Mouse (Mus musculus): ENCODE results near the gene Adam33. TPM values are rescaled to one million over a fixed set of nuclear protein-coding genes. Genes with fewer than 3 reads are reported as not detected.

The Adam33 gene
- polyA plus RNA-seq, 1 experiment from 2014 or later = 0.38 TPM

GRCm38 (mm10) chr2:131086667-131087390 lies 23.2 kb upstream of the Adam33 start, which contains the start of gene Siglec1:
Gene Siglec1, minus strand, starts transcription at chr2:131086765.
- Histone ChIP-seq H3K27me3 (no peaks in the 10 kb centered on the region), H3K9ac (replicated peaks) (no peak within 1 kb of the TSS), H3K4me2 (replicated peaks) (no peak within 1 kb of the TSS), H3K36me3 (no peaks in the 10 kb centered on the region), H3K9me3 (no peaks in the 10 kb centered on the region), H3K27ac (no peak within 1 kb of the TSS), H3K4me1 (replicated peaks) (no peaks in the 10 kb centered on the region), H3K4me3 (replicated peaks) (no peak within 1 kb of the TSS)
- 89% methylated on average over 11 of the region's 11 CpGs for whole genome bisulfite sequencing
- ATAC-seq = no peak

- Histone ChIP-seq H3K27ac (no peak overlapping the region), H3K4me3 (replicated peaks) (no peak overlapping the region), H3K9ac (replicated peaks) (no peak overlapping the region), H3K9me3 (no peaks in the 10 kb centered on the region), H3K36me3 (no peaks in the 10 kb centered on the region), H3K4me1 (replicated peaks) (no peaks in the 10 kb centered on the region), H3K27me3 (no peaks in the 10 kb centered on the region), H3K4me2 (replicated peaks) (no peak overlapping the region)
- 87% methylated on average over 4 of the region's 4 CpGs for WGBS
- ATAC-seq = no peak
Observed at GRCm38 (mm10) chr2:131084206-131084605, 20.6 kb upstream of the Adam33 start.

DNA sequence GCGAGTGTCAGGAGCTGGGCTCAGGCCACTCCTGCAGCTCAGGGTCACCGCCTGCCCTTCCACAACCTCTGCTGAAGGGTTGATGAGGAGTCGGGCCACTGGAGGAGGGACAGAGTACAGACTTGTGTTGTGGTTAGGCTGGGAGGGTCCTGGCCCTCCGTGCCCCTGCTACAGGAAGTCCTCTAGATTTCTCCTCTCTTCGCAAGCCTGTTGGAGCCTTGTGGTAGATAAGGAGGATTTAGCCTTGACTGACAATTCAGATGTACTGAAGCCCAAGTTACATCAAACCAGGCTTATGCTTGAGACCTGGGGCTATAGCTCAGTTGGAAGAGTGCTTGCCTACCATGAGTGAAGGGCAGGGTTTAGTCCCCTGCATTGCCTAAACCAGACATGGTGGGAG lies 16.9 kb upstream of the Adam33 start:
- Histone ChIP-seq H3K4me3 (replicated peaks) (no peak overlapping the region), H3K9me3 (no peaks in the 10 kb centered on the region), H3K4me2 (replicated peaks) (no peak overlapping the region), H3K9ac (replicated peaks) (no peak overlapping the region), H3K4me1 (replicated peaks) (no peaks in the 10 kb centered on the region), H3K27ac (no peak overlapping the region), H3K27me3 (no peaks in the 10 kb centered on the region), H3K36me3 (no peaks in the 10 kb centered on the region)
- WGBS = 89% methylated on average over 5 of the region's 5 CpGs
- no peak for ATAC-seq

DNA sequence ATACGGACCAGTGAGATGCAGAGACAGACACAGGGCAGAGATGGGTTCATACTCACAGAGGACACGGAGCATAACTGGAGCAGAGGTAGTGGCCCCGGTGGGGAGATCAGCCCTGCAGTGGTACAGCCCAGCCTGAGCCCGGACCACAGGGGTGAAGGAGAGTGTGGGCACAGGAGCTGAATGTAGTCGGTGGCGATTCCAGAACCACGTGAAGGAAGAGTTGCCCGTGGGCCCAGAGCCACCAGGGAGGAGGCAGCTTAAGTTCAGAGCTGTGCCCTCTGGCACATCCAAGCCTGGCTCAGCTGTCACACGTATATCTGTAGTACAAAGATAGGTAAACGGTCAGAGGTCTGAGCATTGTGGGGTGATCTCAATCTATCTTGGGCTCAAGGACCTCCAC lies 8.9 kb upstream of the Adam33 start:
- WGBS = 90% methylated on average over 10 of the region's 10 CpGs

DNA sequence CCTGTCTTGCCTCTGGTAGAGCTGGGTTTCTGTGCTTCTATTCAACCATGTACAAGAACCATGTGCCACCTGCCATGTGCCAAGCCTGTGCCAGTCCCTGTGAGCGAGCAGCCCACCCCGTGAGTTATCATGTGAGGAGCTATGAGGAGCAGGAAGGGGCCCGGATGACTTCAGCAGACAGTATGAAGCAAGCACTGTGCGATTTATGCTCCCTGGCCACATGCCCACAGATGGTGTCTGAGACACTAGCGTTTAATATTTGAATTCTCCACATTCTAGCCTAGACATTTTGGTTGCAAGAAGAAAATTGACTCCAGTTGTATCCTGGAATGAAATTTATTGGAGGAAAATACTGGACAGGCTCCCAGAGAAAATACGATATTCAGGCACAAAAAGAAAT lies 3.9 kb upstream of the Adam33 start:
- ATAC-seq = no peak
- H3K27me3 ChIP-seq = peaks cover 23% of the 10 kb centered on the region
- 86% methylated on average over 6 of the region's 6 CpGs for WGBS
- H3K36me3 ChIP-seq = no peaks in the 10 kb centered on the region
- no peak overlapping the region for H3K4me2 ChIP-seq (replicated peaks)
- H3K4me3 ChIP-seq (replicated peaks) = no peak overlapping the region
- H3K9ac ChIP-seq (replicated peaks) = no peak overlapping the region
- no peaks in the 10 kb centered on the region for H3K9me3 ChIP-seq
- H3K4me1 ChIP-seq (replicated peaks) = peaks cover 4% of the 10 kb centered on the region
- no peak overlapping the region for H3K27ac ChIP-seq

More for the DNA sequence above, 8.9 kb upstream of the Adam33 start:
- H3K27ac ChIP-seq = no peak overlapping the region
- no peaks in the 10 kb centered on the region for H3K9me3 ChIP-seq
- no peaks in the 10 kb centered on the region for H3K4me1 ChIP-seq (replicated peaks)
- no peaks in the 10 kb centered on the region for H3K27me3 ChIP-seq
- H3K4me2 ChIP-seq (replicated peaks) = no peak overlapping the region
- H3K9ac ChIP-seq (replicated peaks) = no peak overlapping the region
- no peak overlapping the region for H3K4me3 ChIP-seq (replicated peaks)
- no peak for ATAC-seq
- H3K36me3 ChIP-seq = no peaks in the 10 kb centered on the region

DNA sequence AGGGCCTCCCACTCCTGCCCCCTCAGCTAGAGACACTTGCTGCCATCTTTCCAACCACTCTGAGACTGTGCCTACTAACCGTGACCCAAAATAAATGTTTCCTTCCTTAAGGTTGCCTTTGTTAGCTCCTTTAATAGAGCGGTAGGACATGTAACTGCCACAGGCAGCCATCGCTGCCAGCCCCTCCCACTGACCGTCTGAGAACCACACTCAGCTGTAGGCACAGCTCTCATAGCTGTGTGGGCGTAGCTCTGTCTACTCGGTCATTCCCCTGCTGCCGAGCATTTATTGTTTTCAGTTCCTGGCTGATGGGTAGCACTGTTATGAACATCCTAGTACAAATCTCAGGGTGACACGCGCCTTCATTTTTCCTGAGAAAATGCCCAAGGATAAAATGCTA lies 2.7 kb upstream of the Adam33 start:
- 74% methylated on average over 9 of the region's 9 CpGs for WGBS
- peaks cover 4% of the 10 kb centered on the region for H3K4me1 ChIP-seq (replicated peaks)
- H3K36me3 ChIP-seq = no peaks in the 10 kb centered on the region
- H3K4me3 ChIP-seq (replicated peaks) = no peak overlapping the region
- H3K27me3 ChIP-seq = peaks cover 32% of the 10 kb centered on the region
- H3K27ac ChIP-seq = no peak overlapping the region
- H3K4me2 ChIP-seq (replicated peaks) = no peak overlapping the region
- no peak for ATAC-seq
- H3K9ac ChIP-seq (replicated peaks) = no peak overlapping the region
- H3K9me3 ChIP-seq = no peaks in the 10 kb centered on the region

DNA sequence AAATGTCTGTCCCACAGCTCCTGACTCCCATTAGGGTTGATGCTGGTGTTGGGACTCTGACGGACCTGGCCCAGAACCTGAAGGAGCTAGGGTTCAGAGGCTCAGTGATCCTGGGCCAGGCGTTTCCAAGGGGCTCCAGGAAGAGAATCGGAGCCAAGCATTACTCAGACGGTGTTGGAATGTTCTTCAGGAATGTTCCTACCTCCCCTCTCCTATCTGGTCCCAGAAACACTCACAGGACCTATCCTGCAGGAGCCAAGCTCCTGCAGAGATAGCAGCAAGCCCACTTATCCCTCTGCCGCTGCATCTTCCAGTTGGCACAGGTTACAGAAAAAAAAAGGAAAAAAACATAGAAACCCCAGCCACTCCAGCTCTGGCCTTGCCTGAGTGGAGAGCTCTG lies 2.0 kb downstream of the Adam33 start:
- H3K4me1 ChIP-seq (replicated peaks) = peaks cover 4% of the 10 kb centered on the region
- no peak overlapping the region for H3K4me2 ChIP-seq (replicated peaks)
- H3K4me3 ChIP-seq (replicated peaks) = no peak overlapping the region
- H3K9me3 ChIP-seq = no peaks in the 10 kb centered on the region
- no peak overlapping the region for H3K27ac ChIP-seq
- 72% methylated on average over 5 of the region's 5 CpGs for WGBS
- peaks cover 48% of the 10 kb centered on the region for H3K27me3 ChIP-seq
- no peak overlapping the region for H3K9ac ChIP-seq (replicated peaks)
- H3K36me3 ChIP-seq = no peaks in the 10 kb centered on the region
- ATAC-seq = no peak

GRCm38 (mm10) chr2:131060784-131061183 lies 2.8 kb downstream of the Adam33 start:
- Histone ChIP-seq H3K4me1 (replicated peaks) (peaks cover 8% of the 10 kb centered on the region), H3K27ac (no peak overlapping the region), H3K4me3 (replicated peaks) (no peak overlapping the region), H3K9me3 (no peaks in the 10 kb centered on the region), H3K9ac (replicated peaks) (no peak overlapping the region), H3K27me3 (peaks cover 56% of the 10 kb centered on the region), H3K36me3 (no peaks in the 10 kb centered on the region), H3K4me2 (replicated peaks) (no peak overlapping the region)
- 61% methylated on average over 6 of the region's 6 CpGs for WGBS
- ATAC-seq = no peak

DNA sequence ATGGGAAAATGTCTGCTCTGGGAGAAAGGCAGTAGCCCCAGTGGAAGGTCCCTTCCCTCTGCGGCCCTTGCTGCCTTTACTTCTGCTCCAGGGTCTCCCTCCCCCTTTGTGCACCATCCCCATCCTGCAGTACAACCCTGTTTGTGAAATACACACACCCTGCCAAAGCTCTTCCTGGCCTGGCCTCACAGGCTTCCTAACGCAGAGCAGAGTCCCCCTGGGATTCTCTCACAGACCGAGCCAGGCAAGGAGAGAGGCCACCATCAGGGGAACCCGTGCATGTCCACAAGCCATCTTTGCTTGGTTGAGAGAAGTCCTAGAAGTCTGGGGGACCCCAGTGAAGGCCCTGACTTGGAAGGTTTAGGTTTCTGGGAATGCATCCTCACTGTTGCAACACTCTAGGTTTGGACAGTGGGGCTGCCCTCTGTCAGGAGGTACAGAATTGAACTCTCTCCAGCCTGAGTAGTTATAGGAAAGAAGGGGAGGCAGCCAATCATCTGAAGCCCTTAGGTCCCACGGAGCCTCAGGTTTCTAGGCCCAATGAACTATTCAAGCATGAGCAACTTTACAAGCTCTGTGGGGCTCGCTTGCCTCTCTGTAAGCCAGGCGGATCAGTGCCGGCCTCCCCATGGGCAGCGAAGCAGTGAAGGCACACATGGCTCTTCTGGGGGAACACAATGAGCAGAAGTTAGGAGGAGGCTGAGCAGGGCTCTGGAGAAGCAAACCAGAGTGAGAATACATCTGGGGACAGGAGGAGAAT lies 3.7 kb downstream of the Adam33 start:
- Histone ChIP-seq H3K27me3 (peaks cover 64% of the 10 kb centered on the region), H3K9me3 (no peaks in the 10 kb centered on the region), H3K4me1 (replicated peaks) (peaks cover 15% of the 10 kb centered on the region), H3K4me2 (replicated peaks) (no peak overlapping the region), H3K4me3 (replicated peaks) (no peak overlapping the region), H3K36me3 (no peaks in the 10 kb centered on the region), H3K9ac (replicated peaks) (no peak overlapping the region), H3K27ac (no peak overlapping the region)
- WGBS = 53% methylated on average over 9 of the region's 9 CpGs
- ATAC-seq = no peak

- no peak for ATAC-seq
- H3K4me1 ChIP-seq (replicated peaks) = peaks cover 20% of the 10 kb centered on the region
- no peaks in the 10 kb centered on the region for H3K36me3 ChIP-seq
- no peak overlapping the region for H3K9ac ChIP-seq (replicated peaks)
- peaks cover 64% of the 10 kb centered on the region for H3K27me3 ChIP-seq
- no peaks in the 10 kb centered on the region for H3K9me3 ChIP-seq
- 71% methylated on average over 1 of the region's 1 CpGs for WGBS
- no peak overlapping the region for H3K4me2 ChIP-seq (replicated peaks)
- no peak overlapping the region for H3K27ac ChIP-seq
- no peak overlapping the region for H3K4me3 ChIP-seq (replicated peaks)
Observed at GRCm38 (mm10) chr2:131059377-131059776, 4.2 kb downstream of the Adam33 start.

DNA sequence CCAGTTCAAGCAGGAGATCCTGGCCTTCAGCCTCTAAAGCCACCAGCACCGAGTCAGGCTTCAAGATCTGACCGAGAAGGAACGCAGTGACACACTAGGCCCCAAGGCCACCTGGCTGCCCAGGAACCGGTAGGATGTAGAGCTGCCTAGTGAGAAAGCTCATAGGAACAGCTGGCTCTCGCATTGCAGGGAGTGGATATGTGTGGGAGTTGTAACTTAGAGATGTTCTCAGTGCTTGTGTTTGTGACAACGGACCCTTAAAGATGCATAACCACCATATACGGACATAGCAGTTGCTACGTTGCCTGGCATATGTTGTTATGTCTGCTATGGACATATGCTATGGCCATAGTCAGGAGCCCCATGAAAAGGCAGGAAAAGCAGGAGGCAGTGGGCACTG lies 4.9 kb downstream of the Adam33 start:
- Histone ChIP-seq H3K36me3 (no peaks in the 10 kb centered on the region), H3K27me3 (peaks cover 66% of the 10 kb centered on the region), H3K9ac (replicated peaks) (no peak overlapping the region), H3K9me3 (no peaks in the 10 kb centered on the region), H3K4me3 (replicated peaks) (no peak overlapping the region), H3K4me2 (replicated peaks) (no peak overlapping the region), H3K27ac (no peak overlapping the region), H3K4me1 (replicated peaks) (peaks cover 27% of the 10 kb centered on the region)
- 94% methylated on average over 8 of the region's 8 CpGs for WGBS
- ATAC-seq = no peak

DNA sequence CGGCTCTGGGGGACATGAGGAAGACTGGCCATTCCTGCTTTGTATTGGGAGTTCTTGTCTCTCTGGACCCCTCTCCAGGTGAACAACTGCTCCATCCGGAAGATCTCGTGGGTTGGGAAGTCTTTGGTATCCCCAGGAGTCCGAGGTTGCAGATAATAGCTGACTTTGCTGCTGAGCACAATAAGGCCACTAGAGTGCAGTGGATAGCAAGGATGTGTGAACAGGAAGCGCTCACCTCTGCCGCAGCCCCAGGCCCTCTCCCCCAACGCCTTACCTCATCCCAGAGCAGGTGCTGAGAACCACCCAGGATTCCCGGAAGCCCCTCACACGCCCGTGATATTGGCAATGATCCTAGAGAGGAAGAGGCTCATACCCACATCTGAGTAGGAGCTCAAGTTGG lies 7.4 kb downstream of the Adam33 start:
- peak; percentile 34 for ATAC-seq
- no peak overlapping the region for H3K4me3 ChIP-seq (replicated peaks)
- peaks cover 26% of the 10 kb centered on the region for H3K4me1 ChIP-seq (replicated peaks)
- no peaks in the 10 kb centered on the region for H3K36me3 ChIP-seq
- no peak overlapping the region for H3K27ac ChIP-seq
- peaks cover 69% of the 10 kb centered on the region for H3K27me3 ChIP-seq
- H3K4me2 ChIP-seq (replicated peaks) = peak overlapping the region; percentile 18; the same call in 1 of the 2 replicates
- H3K9ac ChIP-seq (replicated peaks) = no peak overlapping the region
- WGBS = under 1% methylated on average over 10 of the region's 10 CpGs
- H3K9me3 ChIP-seq = no peaks in the 10 kb centered on the region
